Mouse (Mus musculus): Measurements from ENCODE around the gene Pqlc2. TPM values are rescaled to one million over a fixed set of nuclear protein-coding genes. Genes with fewer than 3 reads are reported as not detected.

Pqlc2 gene
- polyA plus RNA-seq, 1 experiment, result 50.1 TPM

DNA sequence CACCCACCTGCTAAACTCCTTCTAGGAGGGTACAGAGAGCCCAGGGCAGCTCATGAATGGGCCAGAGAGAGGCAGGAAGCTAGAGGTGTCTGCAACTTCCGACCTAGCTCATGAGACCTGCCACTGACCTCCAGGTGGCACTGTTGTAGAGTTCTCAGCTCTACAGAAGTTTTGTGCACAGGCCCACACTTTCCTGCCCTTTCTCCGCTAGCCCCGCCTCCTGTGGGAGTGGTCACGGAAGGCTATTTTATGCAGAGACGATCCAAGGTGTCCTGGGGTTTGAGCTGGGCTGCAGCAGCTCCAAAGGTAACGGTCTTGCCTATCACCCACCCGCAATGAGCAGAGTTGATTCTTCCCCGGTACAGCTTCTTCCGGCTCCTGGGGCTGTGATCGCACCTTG lies 20.1 kb upstream of the Pqlc2 start:
- peak overlapping the region; percentile 62 for H3K4me3 ChIP-seq (ENCODE audit: control insufficient read depth, insufficient read depth, low read length)
- peak; percentile 89 for DNase-seq
- 4% methylated on average over 10 of the region's 10 CpGs for WGBS
- no peaks in the 10 kb centered on the region for H3K27me3 ChIP-seq (ENCODE audit: control insufficient read depth, insufficient read depth, low read length)
- peak overlapping the region; percentile 34; the same call in 1 of the 2 replicates for H3K27ac ChIP-seq (ENCODE audit: control insufficient read depth, insufficient read depth, low read length)
- peak; percentile 82 for TF ChIP-seq CTCF (IDR thresholded peaks at IDR 0.05; ENCODE audit: borderline replicate concordance, control insufficient read depth, extremely low read depth, insufficient read depth, low read length, poor library complexity)
- TF ChIP-seq POLR2A (IDR thresholded peaks at IDR 0.05; ENCODE audit: control insufficient read depth, extremely low read depth, insufficient read depth, low read length, poor library complexity), result peak; percentile 58
- H3K4me1 ChIP-seq (replicated peaks; ENCODE audit: control insufficient read depth, insufficient read depth, low read length), result peaks cover 5% of the 10 kb centered on the region
- H3K36me3 ChIP-seq (ENCODE audit: control insufficient read depth, insufficient read depth, low read length), result no peaks in the 10 kb centered on the region

DNA sequence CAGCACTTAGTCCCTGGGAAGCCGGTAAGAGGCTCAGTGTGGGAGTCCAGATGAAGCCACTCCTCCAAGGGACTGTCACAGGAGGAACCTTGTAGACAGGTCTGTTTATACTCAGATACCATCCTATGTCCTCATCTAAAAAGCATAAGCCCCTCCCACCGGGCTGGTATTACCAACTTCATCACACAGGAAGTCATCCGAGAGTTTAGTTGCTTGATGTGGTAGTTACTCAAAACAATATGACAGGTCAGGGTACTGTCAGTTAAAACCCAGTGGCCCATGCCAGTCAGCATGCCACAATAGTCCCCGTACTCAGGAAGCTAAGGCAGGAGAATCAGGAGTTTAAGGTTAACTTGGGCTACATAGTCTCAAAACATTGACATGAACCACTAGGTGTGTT lies 9.2 kb upstream of the Pqlc2 start:
- no peak for DNase-seq
- 0 out of 2 replicates have a peak, but pooled peaks cover 2% of the 10 kb centered on the region for H3K4me1 ChIP-seq (replicated peaks; ENCODE audit: control insufficient read depth, insufficient read depth, low read length)
- TF ChIP-seq POLR2A (IDR thresholded peaks at IDR 0.05; ENCODE audit: control insufficient read depth, extremely low read depth, insufficient read depth, low read length, poor library complexity) (no peak), CTCF (IDR thresholded peaks at IDR 0.05; ENCODE audit: borderline replicate concordance, control insufficient read depth, extremely low read depth, insufficient read depth, low read length, poor library complexity) (no peak)
- H3K36me3 ChIP-seq (ENCODE audit: control insufficient read depth, insufficient read depth, low read length), result no peaks in the 10 kb centered on the region
- no peaks in the 10 kb centered on the region for H3K27me3 ChIP-seq (ENCODE audit: control insufficient read depth, insufficient read depth, low read length)
- no peak overlapping the region for H3K4me3 ChIP-seq (ENCODE audit: control insufficient read depth, insufficient read depth, low read length)
- WGBS, result 68% methylated on average over 4 of the region's 4 CpGs
- H3K27ac ChIP-seq (ENCODE audit: control insufficient read depth, insufficient read depth, low read length), result no peak overlapping the region

DNA sequence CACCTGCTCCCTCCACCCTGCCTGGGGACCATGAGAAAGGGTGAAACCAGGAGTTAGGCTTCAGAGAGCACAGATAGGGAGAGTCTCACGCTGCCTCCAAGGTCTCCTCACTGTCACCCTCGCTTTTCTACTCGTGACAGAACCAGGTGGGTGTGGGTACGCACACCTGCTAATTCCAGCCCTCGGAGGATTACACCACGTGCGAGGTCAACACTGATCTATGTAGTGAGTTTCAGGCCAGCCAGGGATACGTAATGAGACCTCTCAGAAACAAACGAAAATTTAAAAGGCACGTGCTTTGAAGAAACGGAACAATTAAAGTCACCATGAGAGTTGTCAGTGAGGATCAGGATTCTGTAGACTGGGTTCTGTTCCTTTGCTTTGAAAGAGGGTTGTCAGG lies 7.9 kb upstream of the Pqlc2 start:
- no peaks in the 10 kb centered on the region for H3K27me3 ChIP-seq (ENCODE audit: control insufficient read depth, insufficient read depth, low read length)
- H3K36me3 ChIP-seq (ENCODE audit: control insufficient read depth, insufficient read depth, low read length), result no peaks in the 10 kb centered on the region
- WGBS, result 96% methylated on average over 11 of the region's 11 CpGs
- H3K27ac ChIP-seq (ENCODE audit: control insufficient read depth, insufficient read depth, low read length), result no peak overlapping the region
- no peak for DNase-seq
- no peak overlapping the region for H3K4me3 ChIP-seq (ENCODE audit: control insufficient read depth, insufficient read depth, low read length)
- TF ChIP-seq CTCF (IDR thresholded peaks at IDR 0.05; ENCODE audit: borderline replicate concordance, control insufficient read depth, extremely low read depth, insufficient read depth, low read length, poor library complexity) (no peak), POLR2A (IDR thresholded peaks at IDR 0.05; ENCODE audit: control insufficient read depth, extremely low read depth, insufficient read depth, low read length, poor library complexity) (no peak)
- H3K4me1 ChIP-seq (replicated peaks; ENCODE audit: control insufficient read depth, insufficient read depth, low read length), result 0 out of 2 replicates have a peak, but pooled peaks cover 2% of the 10 kb centered on the region

DNA sequence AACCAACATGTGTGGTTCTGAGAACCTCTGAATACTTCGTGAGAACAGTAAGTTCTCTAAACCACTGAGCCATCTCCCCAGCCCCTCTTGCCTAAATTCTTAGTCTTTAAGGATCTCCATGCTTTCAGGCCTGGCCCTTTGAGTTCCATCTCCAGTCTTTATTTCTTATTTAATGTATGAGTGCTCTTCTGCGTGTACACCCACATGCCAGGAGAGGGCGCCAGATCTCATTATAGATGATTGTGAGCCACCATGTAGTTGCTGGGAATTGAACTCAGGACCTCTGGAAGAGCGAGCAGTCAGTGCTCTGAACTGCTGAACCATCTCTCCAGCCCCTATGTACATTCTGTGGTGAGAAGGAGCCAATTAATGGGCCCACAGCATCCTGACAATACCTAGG lies 2.1 kb upstream of the Pqlc2 start:
- TF ChIP-seq CTCF (IDR thresholded peaks at IDR 0.05; ENCODE audit: borderline replicate concordance, control insufficient read depth, extremely low read depth, insufficient read depth, low read length, poor library complexity), result no peak
- TF ChIP-seq POLR2A (IDR thresholded peaks at IDR 0.05; ENCODE audit: control insufficient read depth, extremely low read depth, insufficient read depth, low read length, poor library complexity), result no peak
- DNase-seq, result peak; percentile 61
- Histone ChIP-seq H3K27me3 (ENCODE audit: control insufficient read depth, insufficient read depth, low read length) (peaks cover 3% of the 10 kb centered on the region; the same call in 1 of the 2 replicates), H3K4me1 (replicated peaks; ENCODE audit: control insufficient read depth, insufficient read depth, low read length) (peaks cover 13% of the 10 kb centered on the region), H3K27ac (ENCODE audit: control insufficient read depth, insufficient read depth, low read length) (no peak overlapping the region), H3K36me3 (ENCODE audit: control insufficient read depth, insufficient read depth, low read length) (no peaks in the 10 kb centered on the region), H3K4me3 (ENCODE audit: control insufficient read depth, insufficient read depth, low read length) (no peak overlapping the region)
- whole genome bisulfite sequencing, result 60% methylated on average over 4 of the region's 4 CpGs

DNA sequence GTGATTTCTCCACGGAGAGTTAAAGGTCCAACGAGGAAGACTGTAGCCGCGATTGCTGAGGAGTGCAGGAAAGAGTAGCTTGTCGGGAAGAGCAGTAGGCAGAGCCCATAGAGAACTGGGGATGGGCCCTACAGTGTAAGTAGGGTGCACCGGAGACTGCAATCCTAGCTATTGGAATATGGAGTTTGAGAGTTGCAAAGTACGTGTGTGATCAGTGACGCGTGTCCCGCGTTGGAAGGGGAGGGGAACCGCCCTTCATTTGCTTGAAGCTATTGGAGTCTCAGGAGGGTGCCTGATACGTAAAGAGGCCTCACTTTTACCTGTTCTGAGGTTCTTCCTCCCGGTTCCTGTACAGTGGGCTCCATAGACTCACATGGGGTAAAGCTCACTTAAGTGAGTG lies 1.2 kb upstream of the Pqlc2 start:
- Histone ChIP-seq H3K36me3 (ENCODE audit: control insufficient read depth, insufficient read depth, low read length) (no peaks in the 10 kb centered on the region), H3K4me3 (ENCODE audit: control insufficient read depth, insufficient read depth, low read length) (peak overlapping the region; percentile 37; the same call in 1 of the 2 replicates), H3K27ac (ENCODE audit: control insufficient read depth, insufficient read depth, low read length) (no peak overlapping the region), H3K27me3 (ENCODE audit: control insufficient read depth, insufficient read depth, low read length) (peaks cover 3% of the 10 kb centered on the region; the same call in 1 of the 2 replicates), H3K4me1 (replicated peaks; ENCODE audit: control insufficient read depth, insufficient read depth, low read length) (peaks cover 13% of the 10 kb centered on the region)
- 40% methylated on average over 14 of the region's 14 CpGs for WGBS
- TF ChIP-seq CTCF (IDR thresholded peaks at IDR 0.05; ENCODE audit: borderline replicate concordance, control insufficient read depth, extremely low read depth, insufficient read depth, low read length, poor library complexity) (no peak), POLR2A (IDR thresholded peaks at IDR 0.05; ENCODE audit: control insufficient read depth, extremely low read depth, insufficient read depth, low read length, poor library complexity) (no peak)
- no peak for DNase-seq

DNA sequence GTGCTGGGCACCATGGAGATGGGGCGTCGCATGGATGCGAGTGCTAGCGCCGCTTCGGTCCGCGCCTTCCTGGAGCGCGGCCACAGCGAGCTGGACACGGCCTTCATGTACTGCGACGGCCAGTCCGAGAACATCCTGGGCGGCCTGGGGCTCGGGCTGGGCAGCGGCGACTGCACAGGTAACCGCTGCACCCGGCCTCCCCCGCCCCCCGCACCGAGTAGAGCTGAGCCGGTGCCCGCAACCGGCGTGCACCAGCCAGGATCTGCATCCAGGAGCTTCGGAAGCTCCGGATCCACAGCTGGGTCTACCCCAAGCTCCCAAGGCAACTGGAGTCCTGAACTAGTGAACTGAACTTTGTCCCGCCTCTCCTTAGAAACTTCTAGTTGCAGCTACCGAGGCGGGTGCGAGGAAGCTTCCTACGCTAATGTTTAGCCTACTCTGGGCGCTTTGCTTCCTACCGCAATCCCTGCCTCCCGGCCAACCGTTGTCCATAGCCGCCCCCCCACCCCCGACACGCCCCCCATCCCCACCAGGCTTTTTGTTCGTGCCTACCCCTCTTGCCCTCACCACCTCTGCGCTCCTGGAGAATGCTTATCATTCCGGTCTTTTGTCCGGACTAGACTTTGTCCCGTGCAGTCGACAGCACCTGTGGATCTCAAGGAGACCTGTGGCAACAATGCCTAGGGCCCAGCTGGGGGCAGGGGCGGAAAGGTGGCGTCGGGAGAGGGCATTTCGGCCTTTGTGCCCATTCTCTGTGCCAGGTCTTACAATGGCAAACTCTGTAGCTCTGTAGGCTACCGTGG lies 592 bp upstream of the Pqlc2 start:
- H3K27ac ChIP-seq (ENCODE audit: control insufficient read depth, insufficient read depth, low read length), result no peak overlapping the region

More for the DNA sequence above, 592 bp upstream of the Pqlc2 start:
- DNase-seq, result no peak
- Histone ChIP-seq H3K27me3 (ENCODE audit: control insufficient read depth, insufficient read depth, low read length) (peaks cover 3% of the 10 kb centered on the region; the same call in 1 of the 2 replicates), H3K4me3 (ENCODE audit: control insufficient read depth, insufficient read depth, low read length) (peak overlapping the region; percentile 89), H3K36me3 (ENCODE audit: control insufficient read depth, insufficient read depth, low read length) (no peaks in the 10 kb centered on the region), H3K4me1 (replicated peaks; ENCODE audit: control insufficient read depth, insufficient read depth, low read length) (peaks cover 13% of the 10 kb centered on the region)
- no peak for TF ChIP-seq POLR2A (IDR thresholded peaks at IDR 0.05; ENCODE audit: control insufficient read depth, extremely low read depth, insufficient read depth, low read length, poor library complexity)
- no peak for TF ChIP-seq CTCF (IDR thresholded peaks at IDR 0.05; ENCODE audit: borderline replicate concordance, control insufficient read depth, extremely low read depth, insufficient read depth, low read length, poor library complexity)
- WGBS, result under 1% methylated on average over 53 of the region's 53 CpGs
